Mouse (Mus musculus): ENCODE data around the gene Kctd11. TPM values are rescaled to one million over a fixed set of nuclear protein-coding genes. Genes with fewer than 3 reads are reported as not detected.

The Kctd11 gene
- total and polyA plus RNA-seq, 3 experiments, result 1.8 to 3.9 (median 2.1) TPM

- Histone ChIP-seq H3K36me3 (replicated peaks in 1 of 2; ENCODE audit: control insufficient read depth in 1 of 2, insufficient read depth in 1 of 2, low read length in 1 of 2) (peaks cover 0 to 47% of the 10 kb centered on the region in 2 experiments), H3K27me3 (replicated peaks) (no peaks in the 10 kb centered on the region), H3K27ac (ENCODE audit: insufficient read depth, low read depth) (no peak overlapping the region), H3K9ac (ENCODE audit: insufficient read depth, low read depth) (no peak overlapping the region), H3K4me3 (replicated peaks in 1 of 3; ENCODE audit: low read depth in 2 of 3, low read length in 2 of 3, poor library complexity in 1 of 3) (no peak overlapping the region), H3K9me3 (replicated peaks; ENCODE audit: low read length) (no peaks in the 10 kb centered on the region), H3K79me2 (replicated peaks; ENCODE audit: control insufficient read depth, extremely low read depth, insufficient read depth, poor library complexity, severe bottlenecking) (no peaks in the 10 kb centered on the region), H3K4me1 (ENCODE audit: control insufficient read depth in 1 of 2, insufficient read depth in 2 of 2) (peaks cover 5 to 24% of the 10 kb centered on the region in 2 experiments), H3K4me2 (ENCODE audit: insufficient read depth, low read depth, poor library complexity, severe bottlenecking) (no peak overlapping the region)
- DNase-seq (ENCODE audit: extremely low read depth), result no peak
- in situ Hi-C loops (cut with MboI; ENCODE audit: low pct_ligation_motif_present, low pct_unique_long_range_greater_than_20kb, low sequenced_read_pairs) (no loop called here), dilution Hi-C loops (cut with MboI; ENCODE audit: extremely low pct_ligation_motif_present, extremely low pct_unique_long_range_greater_than_20kb, low sequenced_read_pairs) (no loop called here)
- TF ChIP-seq E2F4 (IDR thresholded peaks at IDR 0.05; ENCODE audit: insufficient replicate concordance, low read depth, low read length) (no peak), SMC3 (IDR thresholded peaks at IDR 0.05; ENCODE audit: low read depth, low read length) (no peak), NELFE (IDR thresholded peaks at IDR 0.05; ENCODE audit: low read depth, low read length) (no peak), RCOR1 (conservative IDR thresholded peaks at IDR 0.05; ENCODE audit: low read depth, low read length) (no peak), NRF1 (IDR thresholded peaks at IDR 0.05; ENCODE audit: low read depth, low read length) (no peak), PAX5 (IDR thresholded peaks at IDR 0.05; ENCODE audit: low read length) (no peak), MYC (IDR thresholded peaks at IDR 0.05; ENCODE audit: low read depth, low read length) (no peak), MXI1 (IDR thresholded peaks at IDR 0.05; ENCODE audit: low read depth, low read length) (no peak), CHD2 (IDR thresholded peaks at IDR 0.05; ENCODE audit: low read length) (no peak), USF2 (conservative IDR thresholded peaks at IDR 0.05; ENCODE audit: low read depth, low read length) (no peak), ZC3H11A (IDR thresholded peaks at IDR 0.05; ENCODE audit: low read depth, low read length) (no peak)
These were observed 31.3 kb downstream of the Kctd11 start for GRCm38 (mm10) chr11:69849884-69850283.

GRCm38 (mm10) chr11:69849128-69849527 is 32.1 kb downstream of the Kctd11 start:
- H3K79me2 ChIP-seq (replicated peaks; ENCODE audit: control insufficient read depth, extremely low read depth, insufficient read depth, poor library complexity, severe bottlenecking), result no peaks in the 10 kb centered on the region
- no peak overlapping the region for H3K27ac ChIP-seq (ENCODE audit: insufficient read depth, low read depth)
- H3K9ac ChIP-seq (ENCODE audit: insufficient read depth, low read depth), result no peak overlapping the region
- H3K4me1 ChIP-seq (ENCODE audit: control insufficient read depth in 1 of 2, insufficient read depth in 2 of 2), result peaks cover 5 to 23% of the 10 kb centered on the region in 2 experiments
- H3K4me2 ChIP-seq (ENCODE audit: insufficient read depth, low read depth, poor library complexity, severe bottlenecking), result no peak overlapping the region
- in situ Hi-C loops (cut with MboI; ENCODE audit: low pct_ligation_motif_present, low pct_unique_long_range_greater_than_20kb, low sequenced_read_pairs), result no loop called here
- H3K9me3 ChIP-seq (replicated peaks; ENCODE audit: low read length), result no peaks in the 10 kb centered on the region
- H3K27me3 ChIP-seq (replicated peaks), result no peaks in the 10 kb centered on the region
- no peak overlapping the region for H3K4me3 ChIP-seq (replicated peaks in 1 of 3; ENCODE audit: low read depth in 2 of 3, low read length in 2 of 3, poor library complexity in 1 of 3)
- no peak for DNase-seq (ENCODE audit: extremely low read depth)
- H3K36me3 ChIP-seq (replicated peaks in 1 of 2; ENCODE audit: control insufficient read depth in 1 of 2, insufficient read depth in 1 of 2, low read length in 1 of 2), result peaks cover 0 to 47% of the 10 kb centered on the region in 2 experiments
- no peak for TF ChIP-seq CHD1 (IDR thresholded peaks at IDR 0.05; ENCODE audit: low read depth, low read length)
- no peak for TF ChIP-seq IRF4 (IDR thresholded peaks at IDR 0.05; ENCODE audit: low read depth, low read length)
- no peak for TF ChIP-seq RCOR1 (conservative IDR thresholded peaks at IDR 0.05; ENCODE audit: low read depth, low read length)
- no peak for TF ChIP-seq NRF1 (IDR thresholded peaks at IDR 0.05; ENCODE audit: low read depth, low read length)
- no peak for TF ChIP-seq SIN3A (IDR thresholded peaks at IDR 0.05; ENCODE audit: low read length)
- no peak for TF ChIP-seq HCFC1 (IDR thresholded peaks at IDR 0.05; ENCODE audit: low read depth, low read length)
- TF ChIP-seq BHLHE40 (IDR thresholded peaks at IDR 0.05; ENCODE audit: low read depth, low read length), result no peak
- no peak for TF ChIP-seq ZNF384 (IDR thresholded peaks at IDR 0.05; ENCODE audit: low read depth, low read length)
- no peak for TF ChIP-seq RAD21 (IDR thresholded peaks at IDR 0.05; ENCODE audit: low read depth, low read length)
- TF ChIP-seq GABPA (IDR thresholded peaks at IDR 0.05; ENCODE audit: insufficient replicate concordance, low read depth, low read length), result no peak
- no peak for TF ChIP-seq ZMIZ1 (IDR thresholded peaks at IDR 0.05; ENCODE audit: low read depth, low read length)
- no peak for TF ChIP-seq ETS1 (conservative IDR thresholded peaks at IDR 0.05; ENCODE audit: low read depth, low read length)
- no peak for TF ChIP-seq EP300 (IDR thresholded peaks at IDR 0.05; ENCODE audit: low read length)
- no peak for TF ChIP-seq PAX5 (IDR thresholded peaks at IDR 0.05; ENCODE audit: low read length)
- TF ChIP-seq TBP (conservative IDR thresholded peaks at IDR 0.05; ENCODE audit: low read depth, low read length), result no peak
- dilution Hi-C loops (cut with MboI; ENCODE audit: extremely low pct_ligation_motif_present, extremely low pct_unique_long_range_greater_than_20kb, low sequenced_read_pairs), result no loop called here
